ENCODE assay signal across 23 mouse cellular contexts in the genomic region with DNA sequence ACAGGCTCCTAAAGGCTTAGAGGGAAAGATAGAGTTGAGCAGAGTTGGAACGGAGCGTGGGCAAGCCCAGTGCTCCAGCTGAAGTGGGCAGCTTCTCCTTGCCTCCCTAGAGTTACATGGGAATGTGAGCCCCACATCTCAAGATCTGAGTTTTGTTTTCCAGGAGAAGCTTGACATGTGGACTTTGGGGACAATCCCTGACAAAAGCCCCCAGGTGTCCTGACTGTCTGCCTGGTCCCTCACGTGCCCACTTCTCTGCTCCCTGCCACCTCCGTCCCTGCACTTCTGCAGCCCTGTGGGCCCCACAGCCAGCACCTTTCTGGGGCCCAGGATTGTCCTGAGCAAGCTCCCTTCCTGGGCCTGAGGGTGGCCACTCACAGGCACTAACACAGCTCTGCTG. TPM values are rescaled to one million over a fixed set of nuclear protein-coding genes. Genes with fewer than 3 reads are reported as not detected.
DNase-seq lines count a peak whose midpoint lies in the region; ATAC-seq and TF ChIP-seq lines count a peak whose summit lies in the region.
"Had no signal": no experiment of that assay in that cellular context is flagged by ENCODE, and none has a peak within 500 bp of the region (broad histone marks: within the 10 kb centered on the region; RNA-seq: fewer than 3 reads in every experiment).

No protein-coding gene starts in this region.

- no peak overlapping the region for H3K9ac ChIP-seq in embryonic facial prominence, embryonic 12.5 days
- no peak overlapping the region for H3K9ac ChIP-seq in liver, postnatal 0 days (replicated peaks)
- H3K9ac ChIP-seq in liver, embryonic 12.5 days: no peak overlapping the region
- H3K9ac ChIP-seq in embryonic facial prominence, embryonic 15.5 days: no peak overlapping the region
- H3K9ac ChIP-seq: embryonic facial prominence, embryonic 13.5 days; forebrain, embryonic 13.5 days; forebrain, embryonic 15.5 days; forebrain, postnatal 0 days had no signal

- 85% methylated on average over 4 of the region's 4 CpGs for WGBS in embryonic facial prominence, embryonic 12.5 days
- WGBS in embryonic facial prominence, embryonic 10.5 days: 93% methylated on average over 4 of the region's 4 CpGs
- 92% methylated on average over 4 of the region's 4 CpGs for WGBS in liver, postnatal 0 days (ENCODE audit: insufficient replicate concordance)
- 87% methylated on average over 4 of the region's 4 CpGs for WGBS in liver, embryonic 12.5 days (ENCODE audit: insufficient replicate concordance)
- 86% methylated on average over 4 of the region's 4 CpGs for WGBS in embryonic facial prominence, embryonic 15.5 days

- H3K9me3 ChIP-seq in embryonic facial prominence, embryonic 12.5 days: no peaks in the 10 kb centered on the region
- no peaks in the 10 kb centered on the region for H3K9me3 ChIP-seq in embryonic facial prominence, embryonic 10.5 days
- H3K9me3 ChIP-seq in liver, postnatal 0 days (ENCODE audit: low read length): no peaks in the 10 kb centered on the region
- no peaks in the 10 kb centered on the region for H3K9me3 ChIP-seq in liver, embryonic 12.5 days (replicated peaks)
- no peaks in the 10 kb centered on the region for H3K9me3 ChIP-seq in embryonic facial prominence, embryonic 15.5 days (replicated peaks)
- H3K9me3 ChIP-seq: embryonic facial prominence, embryonic 13.5 days; forebrain, embryonic 13.5 days; forebrain, embryonic 15.5 days had no signal

- H3K4me1 ChIP-seq in embryonic facial prominence, embryonic 12.5 days: peaks cover 8% of the 10 kb centered on the region; the same call in 1 of the 2 replicates
- peaks cover 26% of the 10 kb centered on the region for H3K4me1 ChIP-seq in embryonic facial prominence, embryonic 10.5 days
- H3K4me1 ChIP-seq in liver, postnatal 0 days (ENCODE audit: insufficient read depth): no peaks in the 10 kb centered on the region
- H3K4me1 ChIP-seq in liver, embryonic 12.5 days: peaks cover 5% of the 10 kb centered on the region
- H3K4me1 ChIP-seq in embryonic facial prominence, embryonic 15.5 days: peaks cover 22% of the 10 kb centered on the region
- H3K4me1 ChIP-seq: forebrain, embryonic 13.5 days had no signal

- H3K4me3 ChIP-seq in embryonic facial prominence, embryonic 12.5 days: no peak overlapping the region
- H3K4me3 ChIP-seq in embryonic facial prominence, embryonic 10.5 days: no peak overlapping the region
- no peak overlapping the region for H3K4me3 ChIP-seq in liver, postnatal 0 days (ENCODE audit: low read depth, low read length)
- no peak overlapping the region for H3K4me3 ChIP-seq in liver, embryonic 12.5 days
- no peak overlapping the region for H3K4me3 ChIP-seq in embryonic facial prominence, embryonic 15.5 days (replicated peaks)
- H3K4me3 ChIP-seq: embryonic facial prominence, embryonic 13.5 days; forebrain, embryonic 13.5 days; forebrain, embryonic 15.5 days had no signal

- no peak for DNase-seq in embryonic facial prominence, embryonic 10.5 days (ENCODE audit: low spot score)
- DNase-seq in heart, adult 11 months: peak; percentile 92
- no peak for DNase-seq in heart, adult 8-10 months (ENCODE audit: low spot score)
- peak; percentile 11 for DNase-seq in liver, postnatal 0 days
- DNase-seq: adrenal gland, adult 2 months; adrenal gland, postnatal 10 days; adrenal gland, postnatal 25 days; cerebellum, adult 11 months; cerebellum, adult 18-20 months; cerebellum, adult 8-10 months; cerebellum, adult 9-11 months; cerebellum, postnatal 36 days; embryo, embryonic 11 days; forebrain, postnatal 0 days had no signal

- no peak overlapping the region for H3K4me2 ChIP-seq in embryonic facial prominence, embryonic 12.5 days (replicated peaks)
- H3K4me2 ChIP-seq in liver, postnatal 0 days (ENCODE audit: low read depth, low read length): no peak overlapping the region
- no peak overlapping the region for H3K4me2 ChIP-seq in liver, embryonic 12.5 days
- no peak overlapping the region for H3K4me2 ChIP-seq in embryonic facial prominence, embryonic 15.5 days (replicated peaks)
- H3K4me2 ChIP-seq: embryonic facial prominence, embryonic 13.5 days; forebrain, embryonic 13.5 days; forebrain, embryonic 15.5 days had no signal

- TF ChIP-seq EP300 in liver, postnatal 0 days (IDR thresholded peaks at IDR 0.05; ENCODE audit: low read depth): no peak

- H3K27ac ChIP-seq in embryonic facial prominence, embryonic 12.5 days: peak overlapping the region; percentile 36; the same call in 1 of the 2 replicates
- no peak overlapping the region for H3K27ac ChIP-seq in embryonic facial prominence, embryonic 10.5 days (replicated peaks)
- no peak overlapping the region for H3K27ac ChIP-seq in liver, postnatal 0 days (ENCODE audit: low read depth)
- no peak overlapping the region for H3K27ac ChIP-seq in liver, embryonic 12.5 days
- H3K27ac ChIP-seq in embryonic facial prominence, embryonic 15.5 days (replicated peaks): 0 out of 2 replicates have a peak overlapping the region, but pooled peaks have one; percentile 7
- H3K27ac ChIP-seq: embryonic facial prominence, embryonic 13.5 days; forebrain, embryonic 13.5 days; forebrain, embryonic 15.5 days had no signal

- peaks cover 5% of the 10 kb centered on the region; the same call in 1 of the 2 replicates for H3K27me3 ChIP-seq in embryonic facial prominence, embryonic 12.5 days
- peaks cover 53% of the 10 kb centered on the region for H3K27me3 ChIP-seq in embryonic facial prominence, embryonic 10.5 days (replicated peaks; ENCODE audit: low read depth, poor library complexity, severe bottlenecking)
- H3K27me3 ChIP-seq in liver, postnatal 0 days (ENCODE audit: insufficient read depth, low read length): no peaks in the 10 kb centered on the region
- peaks cover 50% of the 10 kb centered on the region for H3K27me3 ChIP-seq in liver, embryonic 12.5 days (replicated peaks)
- H3K27me3 ChIP-seq in embryonic facial prominence, embryonic 15.5 days: peaks cover 6% of the 10 kb centered on the region; the same call in 1 of the 2 replicates
- H3K27me3 ChIP-seq: forebrain, embryonic 13.5 days; forebrain, embryonic 15.5 days had no signal

- no peak for ATAC-seq in embryonic facial prominence, embryonic 12.5 days (ENCODE audit: insufficient number of reproducible peaks, insufficient read depth, low FRiP score, low TSS enrichment)
- ATAC-seq in liver, postnatal 0 days: no peak
- no peak for ATAC-seq in liver, embryonic 12.5 days
- ATAC-seq in embryonic facial prominence, embryonic 15.5 days (ENCODE audit: insufficient number of reproducible peaks, low FRiP score, low TSS enrichment, low read depth): no peak
- ATAC-seq: CD4-positive, CD25-positive, alpha-beta regulatory T cell, adult 4 months; forebrain, embryonic 13.5 days; forebrain, embryonic 15.5 days had no signal

- no peak for TF ChIP-seq CTCF in liver, postnatal 0 days (IDR thresholded peaks at IDR 0.05; ENCODE audit: low read depth)

- H3K36me3 ChIP-seq in embryonic facial prominence, embryonic 12.5 days: no peaks in the 10 kb centered on the region
- H3K36me3 ChIP-seq in embryonic facial prominence, embryonic 10.5 days (replicated peaks): no peaks in the 10 kb centered on the region
- H3K36me3 ChIP-seq in liver, postnatal 0 days (replicated peaks; ENCODE audit: insufficient read depth, low read length): no peaks in the 10 kb centered on the region
- H3K36me3 ChIP-seq in liver, embryonic 12.5 days: no peaks in the 10 kb centered on the region
- H3K36me3 ChIP-seq in embryonic facial prominence, embryonic 15.5 days: no peaks in the 10 kb centered on the region
- H3K36me3 ChIP-seq: embryonic facial prominence, embryonic 13.5 days; forebrain, embryonic 15.5 days; G1E had no signal

RNA-seq across cellular contexts. Expression of gene Rps6kl1, which starts 6.2 kb away (rescaled TPM):
- 1.7 and 2.2 TPM in 2 replicates for polyA plus RNA-seq in embryonic facial prominence, embryonic 12.5 days (2016; fragmentation: Nextera tagmentation; extraction: Ambion mirVana)
- 2.0 and 2.2 TPM in 2 replicates for polyA plus RNA-seq in embryonic facial prominence, embryonic 10.5 days (2016; fragmentation: Nextera tagmentation; extraction: Ambion mirVana)
- 1 to 10 TPM; 1.7 to 3.5 (median 2.8) TPM for total RNA-seq in heart, adult 8-10 months (2022)
- 0.39 and 0.61 TPM in 2 replicates for polyA plus RNA-seq in liver, postnatal 0 days (2015; fragmentation: Nextera tagmentation; extraction: Ambion mirVana)
- 0.57 and 0.60 TPM in 2 replicates for polyA plus RNA-seq in liver, embryonic 12.5 days (2016; fragmentation: Nextera tagmentation; extraction: Ambion mirVana)
- 0.69 and 1.1 TPM in 2 replicates for polyA plus RNA-seq in embryonic facial prominence, embryonic 15.5 days (2015; fragmentation: Nextera tagmentation; extraction: Ambion mirVana)
- total RNA-seq: common myeloid progenitor, adult 5-6 weeks had no signal

RNA-seq across cellular contexts. Expression of gene Pgf, which starts 32.8 kb away (rescaled TPM):
- polyA plus RNA-seq in embryonic facial prominence, embryonic 12.5 days (2016; fragmentation: Nextera tagmentation; extraction: Ambion mirVana): 15.4 and 19.1 TPM in 2 replicates
- 9.3 and 9.8 TPM in 2 replicates for polyA plus RNA-seq in embryonic facial prominence, embryonic 10.5 days (2016; fragmentation: Nextera tagmentation; extraction: Ambion mirVana)
- 1 to 10 TPM; 3.7 to 5.1 (median 4.1) TPM for total RNA-seq in heart, adult 8-10 months (2022)
- 0.36 and 0.45 TPM in 2 replicates for polyA plus RNA-seq in liver, postnatal 0 days (2015; fragmentation: Nextera tagmentation; extraction: Ambion mirVana)
- polyA plus RNA-seq in liver, embryonic 12.5 days (2016; fragmentation: Nextera tagmentation; extraction: Ambion mirVana): 0.97 and 1.6 TPM in 2 replicates
- 15.3 and 15.9 TPM in 2 replicates for polyA plus RNA-seq in embryonic facial prominence, embryonic 15.5 days (2015; fragmentation: Nextera tagmentation; extraction: Ambion mirVana)
- total RNA-seq: common myeloid progenitor, adult 5-6 weeks had no signal
- polyA plus RNA-seq: CD4-positive, CD25-positive, alpha-beta regulatory T cell, adult 4 months; G1E had no signal

RNA-seq across cellular contexts. Expression of gene Dlst, which starts 34.2 kb away (rescaled TPM):
- polyA plus RNA-seq in embryonic facial prominence, embryonic 12.5 days (2016; fragmentation: Nextera tagmentation; extraction: Ambion mirVana): 110 and 117 TPM in 2 replicates
- polyA plus RNA-seq in embryonic facial prominence, embryonic 10.5 days (2016; fragmentation: Nextera tagmentation; extraction: Ambion mirVana): 106 TPM in 2 replicates
- 100 to 1,000 TPM; 715 to 820 (median 788) TPM for total RNA-seq in heart, adult 8-10 months (2022)
- polyA plus RNA-seq in liver, postnatal 0 days (2015; fragmentation: Nextera tagmentation; extraction: Ambion mirVana): 68.3 and 76.4 TPM in 2 replicates
- polyA plus RNA-seq in liver, embryonic 12.5 days (2016; fragmentation: Nextera tagmentation; extraction: Ambion mirVana): 99.5 and 104 TPM in 2 replicates
- 105 and 106 TPM in 2 replicates for polyA plus RNA-seq in embryonic facial prominence, embryonic 15.5 days (2015; fragmentation: Nextera tagmentation; extraction: Ambion mirVana)

RNA-seq across cellular contexts. Expression of gene Prox2, which starts 34.3 kb away (rescaled TPM):
- polyA plus RNA-seq in embryonic facial prominence, embryonic 12.5 days (2016; fragmentation: Nextera tagmentation; extraction: Ambion mirVana): 3.7 and 4.4 TPM in 2 replicates
- polyA plus RNA-seq in embryonic facial prominence, embryonic 10.5 days (2016; fragmentation: Nextera tagmentation; extraction: Ambion mirVana): 2.9 and 3.7 TPM in 2 replicates
- 1 to 10 TPM; 1.1 to 3.0 (median 1.8) TPM for total RNA-seq in heart, adult 8-10 months (2022)
- polyA plus RNA-seq in liver, postnatal 0 days (2015; fragmentation: Nextera tagmentation; extraction: Ambion mirVana): 2.3 and 2.8 TPM in 2 replicates
- 3.9 and 4.1 TPM in 2 replicates for polyA plus RNA-seq in liver, embryonic 12.5 days (2016; fragmentation: Nextera tagmentation; extraction: Ambion mirVana)
- polyA plus RNA-seq in embryonic facial prominence, embryonic 15.5 days (2015; fragmentation: Nextera tagmentation; extraction: Ambion mirVana): 3.1 and 4.0 TPM in 2 replicates

Comparison
In these comparisons a context has a peak if more than half of its experiments do, and no peak if none do; other contexts are left out.
1. H3K27ac ChIP-seq: peak in embryonic facial prominence, embryonic 12.5 days (single experiment) and embryonic facial prominence, embryonic 15.5 days (single experiment); none in embryonic facial prominence, embryonic 10.5 days (single experiment), liver, postnatal 0 days (single experiment) and liver, embryonic 12.5 days (single experiment).
2. DNase-seq: peak in heart, adult 11 months (single experiment) and liver, postnatal 0 days (single experiment); none in embryonic facial prominence, embryonic 10.5 days (single experiment) and heart, adult 8-10 months (single experiment).